Mouse (Mus musculus) adrenal gland, postnatal 10 days (tissue): ENCODE data around the gene Sorcs1. TPM values are rescaled to one million over a fixed set of nuclear protein-coding genes. Genes with fewer than 3 reads are reported as not detected.

ENCODE experiments used
- DNase-seq: peaks from one replicate; pipeline ENCODE4 v3.0.0; 2021; ENCODE audit warnings: mixed read lengths
- long read RNA-seq, 2 experiments: library from polyadenylated mRNA; stranded (forward); transcript quantifications; one replicate each; pipeline ENCODE4 v2.0.0; 2021
- total RNA-seq, 2 experiments: library from RNA; stranded (reverse); gene quantifications; 2 replicates each; pipeline ENCODE4 v1.2.3; 2021

The Sorcs1 gene
- total RNA-seq = 1 to 10 TPM; 1.0 to 1.5 TPM
- long read RNA-seq, experiment 1 = 0 reads
- long read RNA-seq, experiment 2 = 0 reads

DNA sequence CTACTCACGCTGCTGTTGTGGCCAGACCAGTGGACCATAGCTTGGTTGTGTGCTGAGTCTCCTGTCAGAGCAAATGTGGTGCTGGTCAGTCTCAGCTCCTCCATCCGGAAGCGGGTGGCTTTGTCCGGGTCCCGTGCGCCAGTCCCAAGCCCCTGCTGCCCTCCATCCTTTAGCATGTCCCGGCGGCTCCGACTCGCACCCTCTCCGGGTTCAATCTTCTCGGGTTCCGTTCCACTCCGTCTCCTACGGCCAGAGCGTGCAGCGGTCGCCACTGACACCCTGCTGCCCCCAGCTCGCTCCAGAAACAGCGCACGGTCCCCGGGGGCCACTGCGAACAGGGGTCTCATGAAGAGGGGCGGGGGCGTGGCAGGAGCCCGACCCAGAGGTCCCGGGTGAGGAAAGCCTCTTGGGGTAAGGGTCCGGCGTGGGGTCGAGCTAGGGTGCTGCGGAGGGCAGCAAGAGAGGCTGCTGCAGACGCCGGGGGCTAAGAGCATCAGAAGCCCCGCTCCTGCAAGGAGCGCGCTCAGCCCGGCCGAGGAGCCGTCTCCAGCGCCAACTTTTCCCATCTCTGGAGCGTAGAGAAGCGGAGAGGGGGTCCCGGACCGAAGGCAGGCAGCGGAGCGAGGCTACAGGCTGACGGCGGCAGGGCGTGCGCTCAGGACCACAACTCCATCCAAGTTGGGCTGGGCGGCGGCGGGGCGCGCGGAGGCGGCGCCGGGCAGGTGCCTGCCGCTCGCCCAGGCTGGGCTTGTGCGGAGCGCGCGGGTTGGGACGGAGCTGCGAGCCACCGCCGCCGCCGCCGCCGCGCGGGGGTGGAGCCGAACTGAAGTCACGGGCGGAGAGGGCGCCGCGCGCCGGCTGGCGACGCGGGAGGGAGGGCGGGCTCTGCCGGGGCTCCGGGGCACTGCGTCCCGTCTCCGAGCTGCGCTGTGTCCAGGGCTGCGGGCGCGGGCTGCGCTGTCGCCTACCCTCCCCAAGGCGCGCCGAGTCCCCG lies at the start of gene Sorcs1:
TSS of gene Sorcs1 (minus strand) at position 744 of the 994 bp plus-strand sequence.
- peak; percentile 67 for DNase-seq

DNA sequence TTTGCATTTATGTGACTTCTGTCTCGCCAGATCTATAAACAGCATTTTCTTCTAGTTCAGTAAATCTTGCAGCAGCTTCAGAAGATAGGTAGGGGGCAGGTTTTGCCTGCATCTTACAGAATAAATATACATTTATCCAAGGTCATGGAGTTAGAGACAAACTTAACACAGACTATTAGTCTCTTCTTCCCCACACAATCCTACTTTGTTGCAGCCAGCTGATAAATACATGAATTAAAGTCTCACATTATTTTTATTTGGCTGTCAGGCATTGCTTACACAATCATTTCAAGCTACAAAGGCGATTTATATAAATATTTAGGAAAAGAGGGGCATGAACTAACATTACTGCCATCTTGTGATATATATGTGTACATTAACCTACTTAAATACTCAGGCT lies 4.8 kb upstream of the Sorcs1 start:
- no peak for DNase-seq

DNA sequence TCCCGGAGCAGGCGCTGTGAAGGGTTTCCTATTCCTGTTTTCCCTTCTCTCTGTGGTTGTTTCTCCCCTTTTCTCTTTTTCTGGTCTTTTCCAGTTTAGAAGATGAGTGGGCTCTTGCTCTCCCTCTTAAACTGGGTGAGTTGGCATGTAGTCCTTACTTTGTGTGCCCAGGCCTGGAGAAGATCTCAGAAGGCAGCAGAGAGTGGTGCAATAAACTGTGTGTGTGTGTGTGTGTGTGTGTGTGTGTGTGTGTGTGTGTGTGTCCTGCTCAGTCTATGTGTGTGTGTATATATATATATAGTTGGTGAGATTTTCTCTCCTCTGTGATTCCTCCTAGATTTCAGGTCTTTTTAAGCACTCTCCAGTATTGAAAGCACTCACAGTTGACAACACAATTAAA lies 500 bp upstream of the Sorcs1 start:
- no peak for DNase-seq

DNA sequence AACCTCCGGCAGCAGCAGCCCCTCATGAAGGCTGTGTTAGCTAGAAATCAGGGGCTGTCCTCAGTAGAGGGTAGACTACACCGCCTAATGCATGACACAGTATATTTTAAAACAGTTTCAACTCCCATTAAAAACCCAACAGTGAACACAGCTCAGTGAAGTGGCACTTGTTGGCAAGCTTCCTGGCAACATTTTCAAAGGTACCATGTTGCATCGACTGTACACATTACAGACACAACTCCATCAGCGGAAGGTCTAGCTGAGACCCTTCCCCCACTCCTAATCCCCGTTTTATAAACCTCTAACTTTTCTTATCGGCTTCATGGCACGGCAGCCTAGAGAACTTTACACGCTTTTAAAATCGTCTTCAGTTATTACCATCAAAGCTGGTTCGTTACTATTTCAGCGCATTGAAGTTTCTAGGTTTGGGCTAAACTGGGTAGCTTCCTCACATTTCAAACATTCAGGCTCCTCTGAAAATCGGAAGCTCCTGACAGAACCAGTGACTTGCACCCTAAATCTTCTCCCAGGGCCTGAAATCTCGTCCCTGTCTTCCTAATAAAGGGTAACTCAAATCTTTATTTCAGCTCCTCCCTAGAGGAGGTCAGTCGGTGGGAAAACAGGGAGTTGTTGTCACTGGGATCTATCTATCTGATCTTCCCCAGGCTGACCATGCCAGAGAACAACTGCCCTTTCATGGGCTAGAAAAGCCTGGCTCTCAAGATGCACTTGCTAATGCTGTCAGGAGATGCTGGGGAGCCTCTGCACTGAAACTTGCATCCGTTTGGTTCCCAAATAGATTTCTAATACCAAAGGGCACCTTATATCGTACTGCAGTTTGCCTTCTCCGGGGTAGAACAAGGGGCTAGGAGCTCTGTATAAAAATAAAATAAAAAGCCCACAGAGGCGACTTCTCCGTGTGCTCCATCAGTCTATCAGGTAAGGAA lies 1.6 kb downstream of the Sorcs1 start:
- no peak for DNase-seq

DNA sequence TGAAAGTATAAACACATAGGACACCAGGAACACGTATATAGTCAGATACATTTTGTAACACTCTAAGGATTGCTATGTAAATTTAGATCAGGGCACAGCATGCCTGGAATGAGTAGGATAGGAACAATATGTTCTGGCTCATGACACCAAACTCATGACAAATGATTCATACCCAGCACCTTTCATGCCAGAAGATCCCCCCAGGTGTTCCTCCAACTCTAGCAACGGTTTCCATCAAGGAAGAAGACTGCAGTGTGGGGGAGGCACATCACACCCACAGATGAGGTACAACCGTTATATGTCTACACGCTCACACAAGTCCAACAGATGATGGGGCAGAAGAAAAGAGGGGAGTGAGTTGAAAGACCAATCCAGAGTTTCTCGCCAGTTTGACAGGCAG lies 3.5 kb downstream of the Sorcs1 start:
- no peak for DNase-seq

DNA sequence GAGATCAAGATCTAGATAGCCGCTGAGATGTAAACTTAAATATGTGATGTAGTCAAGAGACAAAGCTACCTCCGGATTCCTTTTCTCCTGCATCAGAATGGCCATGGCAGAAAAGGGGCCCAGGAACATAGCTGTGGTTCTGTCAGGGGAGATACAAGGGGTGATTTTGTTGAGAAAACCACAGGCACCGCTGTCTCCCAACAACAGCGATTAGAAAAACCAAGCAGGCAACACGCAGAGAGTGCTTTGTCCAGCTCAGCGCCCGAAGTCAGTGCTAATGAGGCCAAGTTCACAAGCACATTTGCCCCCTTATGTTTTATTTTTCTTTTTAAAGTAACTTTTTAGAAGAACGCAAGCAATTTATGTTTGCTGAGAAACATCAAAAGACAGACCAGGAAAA lies 10.9 kb downstream of the Sorcs1 start:
- DNase-seq = no peak

DNA sequence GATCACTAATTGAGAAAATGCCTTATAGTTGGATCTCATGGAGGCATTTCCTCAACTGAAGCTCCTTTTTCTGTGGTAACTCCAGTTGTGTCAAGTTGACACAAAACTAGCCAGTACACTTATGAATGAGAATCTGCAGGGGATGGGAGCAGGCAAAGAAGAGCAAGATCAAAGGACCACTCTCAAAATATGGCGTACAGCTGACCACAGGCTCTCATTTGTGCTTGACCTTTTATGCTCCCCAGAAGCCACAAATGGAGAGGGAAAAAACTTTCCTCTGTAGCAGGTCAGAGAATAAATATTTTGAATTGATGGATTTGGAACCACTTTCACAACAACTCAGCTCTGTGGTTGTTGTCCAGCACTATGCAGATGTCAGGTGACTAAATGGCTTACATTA lies 14.1 kb downstream of the Sorcs1 start:
- DNase-seq = no peak

DNA sequence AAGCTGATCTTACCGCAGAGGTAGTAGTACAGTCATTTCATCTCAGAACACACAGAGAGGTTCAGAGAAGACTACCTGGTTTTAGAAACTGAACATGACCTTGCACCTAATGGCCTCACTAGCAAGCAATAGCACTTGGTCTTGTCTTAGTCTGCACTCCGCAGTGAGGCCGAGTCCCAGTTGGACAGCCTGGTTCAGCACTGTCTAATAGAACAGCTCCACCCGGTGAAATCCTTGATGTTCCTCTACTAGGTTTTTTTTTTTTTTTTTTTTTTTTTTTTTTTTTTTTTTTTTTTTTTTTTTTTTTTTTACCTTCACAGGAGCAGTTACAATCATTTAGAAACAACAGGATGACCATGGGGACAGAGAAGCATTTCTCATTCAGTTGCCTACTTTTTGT lies 19.3 kb downstream of the Sorcs1 start:
- peak; percentile 25 for DNase-seq

DNA sequence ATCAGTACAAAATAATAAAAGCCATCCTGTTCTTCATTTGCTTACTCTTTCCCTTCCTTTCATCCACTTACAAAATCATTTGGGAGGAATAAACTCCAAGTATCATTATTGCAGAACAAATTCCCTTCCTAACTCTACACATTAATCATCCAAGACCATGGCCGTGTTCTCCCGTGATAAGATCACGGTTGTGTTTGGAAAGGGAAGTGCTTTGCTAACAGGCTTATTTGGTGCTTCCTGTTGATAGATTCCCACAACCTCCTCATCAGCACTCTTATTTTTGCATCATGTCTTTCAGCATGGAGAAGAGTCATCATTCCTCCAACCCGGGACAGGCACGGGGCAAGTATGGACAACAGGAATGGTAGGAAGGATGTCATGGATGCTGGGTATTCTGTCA lies 25.7 kb downstream of the Sorcs1 start:
- DNase-seq = no peak

DNA sequence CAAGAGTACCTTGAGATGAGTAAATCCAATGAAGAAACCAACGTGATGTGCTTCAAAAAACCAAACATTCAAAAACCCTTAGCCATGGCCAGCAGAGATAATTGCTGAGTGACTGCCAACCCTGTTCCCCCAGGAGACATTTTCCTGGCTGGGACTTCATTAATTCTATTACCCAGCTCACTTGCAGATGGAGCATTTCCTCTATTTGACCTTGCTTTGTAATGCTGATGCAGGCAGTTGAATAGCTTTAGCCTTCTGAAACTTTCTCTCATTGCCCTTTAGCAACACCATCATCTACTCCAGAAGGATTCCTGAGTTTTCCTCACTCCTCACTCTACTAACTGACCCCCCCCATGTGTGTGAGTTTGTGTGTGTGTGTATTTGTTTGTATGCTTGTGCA lies 34.6 kb downstream of the Sorcs1 start:
- no peak for DNase-seq

DNA sequence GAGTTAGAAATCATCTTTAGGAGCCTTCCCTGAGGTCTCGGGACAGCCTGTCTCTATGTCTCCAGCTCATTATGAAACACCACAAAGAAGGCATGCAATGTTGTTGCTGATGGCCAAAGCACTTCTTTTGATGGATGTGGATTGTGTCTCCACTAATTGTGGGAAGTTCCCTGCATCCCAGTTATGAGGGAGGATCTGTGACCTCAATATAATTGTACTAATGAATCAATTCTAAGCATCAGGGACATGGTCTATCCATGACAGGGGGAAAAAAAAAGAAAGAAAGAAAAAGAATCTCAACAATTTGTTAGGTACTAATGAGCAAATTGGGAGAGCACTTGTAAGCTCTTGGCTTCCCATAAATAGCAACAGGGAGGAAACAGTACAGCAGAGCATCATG lies 36.3 kb downstream of the Sorcs1 start:
- DNase-seq = no peak

DNA sequence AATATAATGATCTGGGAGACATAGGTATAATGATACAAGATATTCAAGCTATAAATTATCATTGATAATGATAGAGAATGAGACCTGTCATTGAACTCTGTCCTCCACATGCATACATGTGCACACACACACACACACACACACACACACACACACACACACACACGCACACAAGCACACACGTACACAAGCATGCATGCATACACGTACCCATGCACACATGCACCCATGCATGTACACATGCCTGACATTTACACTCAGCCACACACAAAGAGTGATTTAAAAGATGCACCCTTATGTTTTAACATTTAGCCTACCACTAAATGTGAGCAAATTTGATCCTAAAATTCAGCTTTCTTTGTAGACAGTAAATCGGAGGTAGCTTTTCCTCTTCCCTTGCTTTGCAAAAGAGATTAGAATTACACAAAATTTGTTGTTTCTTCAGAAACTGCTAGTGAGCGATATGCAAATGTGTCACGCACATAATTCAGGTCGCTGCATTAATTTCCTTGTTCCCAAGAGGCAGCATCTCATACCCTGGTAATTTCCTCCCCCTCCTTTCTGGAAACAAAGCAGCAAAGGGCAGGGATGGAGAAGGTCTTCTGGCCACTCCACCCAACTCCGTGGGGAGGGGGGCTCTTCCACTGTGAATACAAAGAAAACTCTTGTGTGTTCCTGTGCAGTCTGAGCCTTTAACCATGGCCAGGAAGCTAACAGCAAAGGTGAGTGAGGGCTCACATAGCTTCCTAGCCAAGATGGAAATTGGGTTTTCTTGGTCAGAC lies 38.0 kb downstream of the Sorcs1 start:
- DNase-seq = no peak

DNA sequence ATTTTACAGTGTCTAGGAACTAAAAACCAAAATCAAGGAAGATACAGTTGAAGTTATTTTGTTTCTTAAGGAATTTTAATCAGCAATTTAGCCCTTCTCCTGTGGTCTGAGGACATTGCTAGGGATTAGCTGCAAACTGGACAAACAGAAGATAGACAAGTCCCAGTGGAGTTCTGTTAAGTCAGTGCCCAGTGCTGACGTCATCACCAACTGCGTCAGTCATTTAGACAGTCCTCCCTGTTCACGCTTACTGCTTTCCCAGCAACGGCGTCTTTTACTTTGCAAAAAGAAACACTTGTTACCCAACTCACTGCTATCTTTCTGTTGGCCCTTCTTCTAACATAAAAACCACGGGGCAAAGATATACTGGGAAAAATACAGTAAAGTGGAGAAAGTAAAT lies 40.3 kb downstream of the Sorcs1 start:
- DNase-seq = no peak

DNA sequence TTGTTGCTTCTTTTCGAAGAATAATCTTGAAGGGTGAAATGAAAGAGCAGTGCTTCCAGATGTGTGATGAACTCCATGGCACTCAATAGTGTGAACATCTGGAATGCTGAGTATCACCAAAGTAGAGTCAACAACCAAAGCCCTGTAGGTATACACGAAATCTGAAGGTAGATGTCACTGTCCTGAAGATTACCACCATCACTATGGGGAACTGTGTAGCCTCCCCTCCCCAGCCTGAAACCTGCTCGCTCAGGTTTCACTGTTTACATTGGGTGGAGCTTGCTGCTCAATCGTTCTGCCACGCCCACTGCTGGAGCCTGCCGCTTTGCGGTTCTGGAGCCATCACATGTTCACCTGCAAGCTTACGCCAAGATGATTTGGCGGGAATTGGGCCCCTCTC lies 64.4 kb downstream of the Sorcs1 start:
- DNase-seq = no peak

DNA sequence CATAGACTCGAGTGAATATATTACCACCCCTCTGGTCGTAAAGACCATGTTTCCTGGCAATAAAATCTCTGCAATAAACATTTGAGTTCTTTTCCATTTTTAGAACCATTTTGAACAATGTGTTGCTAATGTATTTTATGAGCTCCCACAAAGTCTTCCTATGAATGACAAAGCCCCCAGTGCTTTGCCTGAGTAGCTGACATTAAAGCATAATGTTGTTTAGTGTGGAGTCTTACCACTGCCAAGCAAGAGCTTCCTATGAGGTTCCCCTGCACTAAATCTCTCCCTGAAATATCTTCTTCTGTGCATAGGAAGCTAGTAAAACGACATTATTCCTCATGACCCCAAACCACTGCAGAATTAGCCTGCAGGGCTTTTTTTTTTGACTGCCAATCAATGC lies 66.8 kb downstream of the Sorcs1 start:
- no peak for DNase-seq

DNA sequence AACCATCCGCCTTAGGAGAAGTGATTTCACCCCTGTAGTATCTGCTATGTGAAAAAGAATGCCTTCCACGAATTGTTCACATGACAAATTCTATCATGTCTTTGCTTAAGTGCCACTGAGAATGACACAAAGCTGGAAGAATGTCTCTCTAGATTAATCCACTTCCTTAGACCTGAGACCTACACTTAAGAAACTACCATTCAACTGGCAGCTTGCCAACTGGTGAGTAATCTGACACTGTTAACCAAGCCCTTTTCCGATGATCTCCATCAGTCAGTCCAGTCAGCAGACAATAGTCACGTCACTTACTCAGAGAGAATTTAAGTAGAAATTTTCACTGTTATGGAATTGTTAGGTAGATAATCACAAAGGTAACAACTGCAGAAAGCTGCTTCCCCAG lies 74.6 kb downstream of the Sorcs1 start:
- DNase-seq = peak; percentile 8

DNA sequence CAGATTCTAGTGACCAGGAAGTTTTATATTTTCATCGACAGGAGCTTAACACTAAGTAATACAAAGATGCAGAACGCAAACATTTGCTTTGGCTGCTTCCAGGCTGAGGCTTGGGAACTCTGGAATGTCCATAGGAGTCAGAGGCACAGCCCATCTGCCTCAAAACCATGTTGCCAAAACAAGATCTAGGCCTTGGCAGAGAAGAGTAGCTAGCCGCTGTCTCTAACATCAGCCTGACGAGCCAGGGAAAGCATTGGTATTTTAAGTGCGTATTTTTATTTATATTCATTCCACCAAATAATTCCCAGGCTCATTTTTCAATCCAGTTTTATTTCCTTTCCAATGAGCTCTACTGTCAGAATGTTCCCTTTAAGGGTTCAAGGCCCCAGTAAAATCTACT lies 75.1 kb downstream of the Sorcs1 start:
- DNase-seq = no peak

DNA sequence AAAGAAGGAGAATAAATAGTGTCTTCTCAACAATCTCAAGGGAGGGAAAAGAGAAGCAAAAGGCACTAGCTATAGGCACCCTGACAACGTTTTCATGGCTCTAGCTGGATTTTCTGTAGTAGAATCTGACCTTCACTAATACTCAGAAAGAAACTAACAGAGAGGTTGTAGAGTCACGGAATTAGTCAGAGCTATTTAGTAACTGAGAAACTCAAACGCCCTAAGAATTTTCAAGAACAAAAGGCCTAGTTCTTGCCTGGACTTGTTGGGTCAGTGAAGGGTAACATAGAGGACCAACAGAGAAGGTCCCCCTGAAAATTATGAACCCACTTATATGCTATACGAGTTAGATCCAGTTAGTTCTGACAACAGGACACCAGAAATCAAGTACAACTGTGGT lies 81.1 kb downstream of the Sorcs1 start:
- no peak for DNase-seq

DNA sequence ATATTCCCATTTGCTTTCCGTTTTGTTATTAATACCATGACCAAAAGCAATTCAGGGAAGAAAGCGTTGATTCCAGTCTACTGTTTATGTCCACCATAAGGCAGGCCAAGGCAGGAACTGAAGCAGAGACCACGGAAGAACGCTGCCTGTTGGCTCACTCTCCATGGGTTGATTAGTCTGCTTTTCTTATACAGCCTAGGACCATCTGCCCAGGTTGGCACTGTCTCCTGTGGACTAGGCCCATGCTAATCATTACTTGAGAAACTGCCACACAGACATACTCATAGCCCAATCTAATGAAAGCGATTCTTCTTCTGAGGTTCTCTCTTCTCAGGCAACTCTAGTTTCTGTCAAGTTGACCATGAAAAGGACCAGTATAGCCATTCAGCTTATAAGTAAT lies 92.3 kb downstream of the Sorcs1 start:
- DNase-seq = no peak

DNA sequence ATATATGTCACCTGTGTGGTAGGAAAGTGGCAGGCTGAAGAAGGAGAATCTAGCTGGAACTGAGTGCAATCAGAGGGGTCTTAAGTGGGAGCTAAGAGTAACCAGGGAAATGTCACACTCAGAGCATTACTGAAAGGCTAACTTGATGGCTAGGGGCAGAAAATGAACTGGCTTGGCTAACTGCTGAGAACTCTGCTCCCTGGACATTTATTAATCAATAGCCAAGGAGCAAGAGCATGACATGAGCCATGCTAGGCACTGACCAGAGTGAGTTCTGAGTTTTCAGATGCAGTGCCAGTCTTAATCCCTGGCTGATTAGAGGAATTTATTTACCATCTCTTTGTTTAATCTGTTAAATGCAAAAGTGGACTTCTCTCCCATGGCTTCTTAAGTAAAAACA lies 95.5 kb downstream of the Sorcs1 start:
- no peak for DNase-seq

DNA sequence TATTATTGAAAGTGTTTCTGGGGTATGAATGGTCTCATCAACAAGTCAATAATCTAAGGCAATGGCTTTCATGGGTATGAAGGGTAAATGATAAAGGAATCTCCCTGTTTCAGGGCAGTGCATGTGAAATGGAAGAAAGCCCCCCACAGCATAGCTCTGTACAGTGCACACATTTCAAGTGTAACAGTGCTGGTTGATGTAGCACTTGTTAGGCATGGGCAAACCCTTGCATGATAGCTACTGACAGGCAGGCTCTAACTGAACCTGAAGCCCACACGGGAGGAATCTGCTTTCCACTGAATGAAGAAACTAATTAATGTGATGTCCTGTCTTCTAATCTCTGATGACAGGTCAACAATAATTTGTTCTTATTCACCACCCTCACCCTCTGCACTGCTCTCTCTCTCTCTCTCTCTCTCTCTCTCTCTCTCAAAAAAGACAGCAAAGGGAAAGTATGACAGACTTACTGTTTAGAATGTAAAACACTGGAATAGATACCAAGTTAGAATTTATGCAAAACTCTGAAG lies 108.7 kb downstream of the Sorcs1 start:
- DNase-seq = no peak

DNA sequence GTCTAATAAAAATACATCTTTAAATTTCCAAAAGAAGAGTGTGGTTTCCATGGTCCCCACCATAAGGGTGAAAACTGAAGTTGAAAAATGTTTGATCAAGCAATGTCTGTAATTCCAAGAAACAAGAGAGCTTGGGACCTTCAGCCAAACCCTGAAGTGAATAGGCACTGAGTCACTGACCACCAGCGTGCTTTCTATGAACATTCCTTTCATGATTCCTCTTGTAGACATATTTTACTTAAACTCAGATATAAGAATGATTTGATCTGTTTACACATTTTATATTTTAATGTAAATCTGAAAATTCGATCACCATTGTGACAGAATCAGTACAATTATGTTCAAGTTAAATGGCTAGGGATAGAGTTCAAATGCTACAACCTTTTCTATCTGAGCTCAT lies 112.1 kb downstream of the Sorcs1 start:
- DNase-seq = no peak
